Mouse (Mus musculus): ENCODE results near the gene Capn13.

The Capn13 gene

GRCm38 (mm10) chr17:73400862-73401261, at the start of gene Capn13:
Capn13 (minus strand) TSS chr17:73400866.
- no peak for DNase-seq (ENCODE audit: low spot score in 2 of 2)

- DNase-seq (ENCODE audit: low spot score in 2 of 2): no peak
These were observed 48.4 kb upstream of the Capn13 start for GRCm38 (mm10) chr17:73449104-73449503.

GRCm38 (mm10) chr17:73440798-73441197, 40.1 kb upstream of the Capn13 start:
- no peak for DNase-seq (ENCODE audit: low spot score in 2 of 2)

DNA sequence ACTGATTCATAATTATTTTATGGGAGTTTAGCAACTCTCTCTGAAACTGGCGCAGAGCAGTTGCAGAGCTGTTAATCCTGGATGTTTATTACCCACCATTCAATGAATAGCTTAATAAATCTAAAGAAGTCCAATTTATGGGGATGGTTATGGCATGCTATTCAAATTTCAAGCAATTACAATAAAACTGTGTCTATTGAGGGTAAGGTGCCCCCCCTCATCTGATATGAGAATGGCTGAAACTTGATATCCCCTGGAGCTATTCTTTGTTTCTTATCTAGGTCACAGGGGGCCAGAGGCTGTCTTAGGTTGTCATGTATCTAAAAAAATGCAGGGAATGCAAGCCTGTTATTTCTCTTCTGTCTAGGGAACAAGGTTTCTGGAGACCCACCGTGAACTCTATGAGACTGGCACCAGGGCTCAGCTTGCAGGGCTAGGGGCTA, 31.9 kb upstream of the Capn13 start:
- no peak for DNase-seq (ENCODE audit: low spot score in 2 of 2)

- DNase-seq (ENCODE audit: low spot score in 2 of 2): no peak
These were observed 31.4 kb upstream of the Capn13 start for GRCm38 (mm10) chr17:73432058-73432457.

- peak; percentile 19 to 21 for DNase-seq (ENCODE audit: low spot score in 2 of 2)
These were observed 16.7 kb upstream of the Capn13 start for GRCm38 (mm10) chr17:73417382-73417781.

DNA sequence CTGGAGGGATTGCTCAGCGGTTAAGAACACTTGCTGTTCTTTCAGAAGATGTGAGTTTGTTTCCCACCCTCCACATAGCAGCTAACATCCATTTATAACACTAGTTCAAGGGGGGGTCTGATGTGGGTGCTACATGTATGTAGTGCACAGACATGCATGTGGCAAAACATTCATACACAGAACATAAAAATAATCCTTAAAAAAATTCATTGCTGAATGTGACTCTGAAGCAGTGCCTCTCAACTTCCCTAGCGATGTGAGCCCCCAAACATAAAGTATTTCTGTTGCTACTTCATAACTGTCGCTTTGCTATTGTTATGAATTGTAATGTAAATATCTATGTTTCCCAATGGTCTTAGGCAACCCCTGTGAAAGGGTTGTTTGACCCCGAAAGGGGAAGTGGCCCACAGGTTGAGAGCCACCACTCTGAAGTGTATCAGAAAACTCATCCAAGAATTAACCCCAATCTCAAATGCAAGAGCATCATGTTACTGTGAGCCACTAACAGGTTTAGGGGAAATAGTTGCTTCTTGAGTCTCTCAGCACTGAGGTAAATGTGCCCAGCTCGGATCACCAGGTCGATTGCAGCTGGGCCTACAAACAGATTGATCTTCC, 15.6 kb upstream of the Capn13 start:
- DNase-seq (ENCODE audit: low spot score in 2 of 2): no peak

GRCm38 (mm10) chr17:73411817-73412216, 11.2 kb upstream of the Capn13 start:
- DNase-seq (ENCODE audit: low spot score in 2 of 2): peak in 1 of 2 experiments; percentile 8

- DNase-seq (ENCODE audit: low spot score in 2 of 2): no peak
These were observed 606 bp upstream of the Capn13 start for GRCm38 (mm10) chr17:73401272-73401671.

DNA sequence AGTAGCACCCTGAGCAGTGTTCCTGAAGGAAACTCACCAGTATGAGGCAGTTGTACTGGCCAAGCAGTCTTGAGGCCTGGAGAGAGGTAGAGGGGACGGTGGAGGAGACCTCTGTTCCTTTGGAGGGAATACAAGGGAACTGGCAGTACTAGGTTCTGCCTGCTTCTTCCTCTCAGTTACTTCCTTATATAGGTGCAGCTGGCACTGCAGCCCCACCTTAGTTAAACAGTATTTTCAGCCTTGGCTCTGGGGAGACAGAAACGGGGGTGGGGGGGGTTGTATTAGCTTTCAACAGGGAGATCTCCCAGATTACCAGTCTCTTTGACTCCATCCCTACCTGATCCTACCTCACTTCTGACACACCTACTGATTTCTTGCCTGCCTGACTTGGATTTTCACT, 1.5 kb downstream of the Capn13 start:
- DNase-seq (ENCODE audit: low spot score in 2 of 2): no peak

DNA sequence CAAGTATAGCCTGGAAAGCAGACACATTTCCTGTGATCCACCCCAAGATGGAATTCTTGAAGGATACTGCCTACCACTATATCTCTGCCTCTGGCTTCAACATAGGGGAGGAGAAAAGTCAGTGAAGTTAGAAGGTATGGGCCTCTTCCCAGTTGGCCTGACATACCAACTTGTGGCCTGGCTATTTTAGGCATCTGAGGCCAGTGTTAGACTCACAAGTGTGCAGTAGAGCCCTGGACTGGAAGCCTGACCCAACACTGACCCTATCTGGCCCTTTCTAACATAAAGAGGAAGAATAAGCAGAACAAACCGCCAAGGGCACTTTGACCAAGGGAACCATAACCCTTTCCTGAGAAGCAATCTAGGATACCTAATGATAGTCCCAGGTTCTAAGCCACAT, 7.3 kb downstream of the Capn13 start:
- DNase-seq (ENCODE audit: low spot score in 2 of 2): no peak

DNA sequence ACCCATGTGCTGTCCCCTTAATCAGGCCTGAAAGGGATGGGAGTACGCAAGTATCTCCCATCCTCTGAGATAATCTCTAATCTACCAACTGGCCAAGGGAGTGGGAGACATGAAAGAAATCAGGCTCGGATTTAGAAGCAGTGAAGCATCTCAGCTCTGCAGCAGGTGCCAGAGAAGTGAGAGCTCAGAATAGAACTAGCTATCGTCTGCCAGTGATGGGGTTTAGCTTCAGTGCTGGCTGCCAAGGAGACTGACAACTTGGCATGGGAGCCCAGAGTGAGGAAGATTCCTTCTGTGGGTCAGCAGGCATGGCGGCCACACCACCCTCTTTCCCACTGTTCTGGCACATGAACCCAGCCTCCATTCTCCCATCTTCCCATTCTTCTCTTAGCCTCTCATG, 8.9 kb downstream of the Capn13 start:
- peak; percentile 50 to 76 for DNase-seq (ENCODE audit: low spot score in 2 of 2)

DNA sequence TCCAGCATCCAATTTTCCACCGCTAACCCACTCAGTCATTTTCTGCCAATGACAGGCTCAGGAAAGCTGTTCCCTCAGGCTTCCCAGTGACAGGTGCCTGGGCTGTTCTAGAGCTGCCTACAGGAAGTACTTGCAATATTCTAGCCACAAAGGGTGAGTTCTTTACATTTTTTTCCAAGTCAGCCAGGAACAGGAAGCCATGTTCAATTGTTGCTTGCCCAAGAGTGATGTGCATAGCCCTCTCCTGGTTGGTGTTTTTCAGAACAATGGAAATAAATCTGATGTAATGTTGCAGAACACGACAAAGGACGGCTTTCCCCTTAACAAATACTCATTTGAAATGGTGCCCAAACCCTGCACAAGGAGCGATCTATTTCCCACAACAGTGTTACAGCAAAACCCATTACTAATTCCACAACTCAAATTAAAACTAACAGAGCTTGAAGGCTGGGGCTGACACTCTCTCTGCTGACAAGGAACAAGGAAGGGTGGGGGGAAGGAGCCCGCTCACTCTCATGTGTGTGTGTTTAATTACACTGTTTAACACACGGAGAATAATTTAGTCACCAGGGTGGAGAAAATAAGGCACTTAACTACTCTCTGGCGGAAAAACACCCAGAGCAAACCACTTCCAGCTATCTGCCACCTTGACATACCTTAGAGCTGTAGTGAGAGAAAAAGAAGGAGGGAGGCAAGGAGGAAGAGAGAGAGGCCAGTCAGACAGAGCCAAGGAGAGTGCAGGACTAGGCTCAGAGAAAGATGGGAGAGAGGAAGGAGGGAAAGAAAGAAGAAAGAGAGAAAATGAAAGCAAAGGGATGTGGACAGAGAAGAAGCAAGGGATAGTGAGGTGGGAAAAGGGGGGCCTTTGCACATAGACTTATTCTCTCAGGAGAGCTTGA, 10.2 kb downstream of the Capn13 start:
- peak; percentile 9 to 11 for DNase-seq (ENCODE audit: low spot score in 2 of 2)

GRCm38 (mm10) chr17:73389336-73389735, 11.3 kb downstream of the Capn13 start:
- no peak for DNase-seq (ENCODE audit: low spot score in 2 of 2)

DNA sequence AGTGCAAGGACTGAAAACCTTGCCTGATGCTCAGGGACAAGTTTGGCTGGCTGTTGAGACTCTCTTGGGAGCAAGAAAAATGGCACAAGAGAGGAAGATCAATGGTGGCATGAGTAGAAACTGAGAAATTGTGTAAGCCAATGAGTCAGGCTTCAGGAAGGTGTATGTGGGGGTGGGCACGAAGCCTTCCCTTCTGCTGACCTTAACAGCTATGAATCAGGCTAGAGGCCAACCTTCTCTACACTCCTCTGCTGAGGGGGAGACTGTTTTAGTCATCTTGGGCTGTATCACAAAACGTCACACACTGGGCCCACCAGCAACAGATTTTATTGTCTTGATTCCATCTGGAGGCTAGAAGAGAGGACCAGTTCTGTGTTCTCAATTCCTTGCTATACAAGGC, 14.1 kb downstream of the Capn13 start:
- DNase-seq (ENCODE audit: low spot score in 2 of 2): peak in 1 of 2 experiments; percentile 9

- no peak for DNase-seq (ENCODE audit: low spot score in 2 of 2)
These were observed 14.7 kb downstream of the Capn13 start for GRCm38 (mm10) chr17:73385940-73386339.

DNA sequence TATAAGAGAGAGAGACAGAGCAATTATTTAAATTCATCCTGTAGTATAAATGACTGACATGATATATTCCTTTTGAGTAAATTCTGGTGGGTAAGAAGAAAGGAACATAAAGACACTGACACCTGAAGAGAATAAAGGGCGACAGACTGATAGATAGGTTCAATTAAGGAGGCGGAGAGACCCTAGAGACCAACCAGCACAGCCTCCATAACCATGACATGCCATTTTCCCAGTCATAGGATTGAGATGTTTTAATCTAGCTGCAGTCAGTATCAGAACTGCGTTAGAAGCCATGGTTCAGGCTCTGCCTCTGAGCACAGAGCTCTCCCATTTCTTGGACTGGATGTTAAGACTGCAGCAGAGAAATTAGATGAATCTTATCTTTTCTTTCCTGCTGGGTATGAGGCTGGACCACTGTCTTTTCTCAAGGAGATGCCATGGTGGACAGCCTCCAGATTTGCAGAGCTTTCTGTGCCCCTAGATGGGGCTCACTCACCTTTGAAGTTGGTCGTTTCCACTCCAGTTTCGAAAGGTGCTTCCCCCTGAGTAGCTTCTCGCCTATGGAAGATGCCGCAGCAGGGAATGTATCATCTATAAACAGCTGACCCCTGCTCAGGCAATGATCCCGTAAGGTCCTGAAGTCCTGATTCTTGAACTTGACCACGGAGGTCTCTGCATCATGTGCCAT, 18.2 kb downstream of the Capn13 start:
- DNase-seq (ENCODE audit: low spot score in 2 of 2): no peak

DNA sequence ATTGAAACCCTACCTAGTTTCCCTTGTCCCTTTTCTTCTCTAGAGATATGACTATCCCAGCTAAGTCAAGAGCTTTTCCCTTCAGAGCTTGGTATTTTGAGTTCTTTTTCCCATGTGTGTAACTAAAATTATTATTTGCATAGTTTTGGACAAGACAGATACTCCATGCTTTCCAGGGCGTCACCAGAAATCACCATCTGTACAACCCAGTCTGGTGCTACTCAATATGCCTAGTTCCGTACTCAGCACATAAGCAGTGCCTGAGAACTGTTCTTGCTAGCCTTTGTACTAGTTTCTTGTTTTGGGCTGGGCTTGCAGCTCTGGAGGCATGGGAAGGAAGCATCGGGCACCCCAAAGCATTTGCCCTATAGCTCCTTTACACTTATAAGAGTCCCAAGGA, 19.0 kb downstream of the Capn13 start:
- DNase-seq (ENCODE audit: low spot score in 2 of 2): peak in 1 of 2 experiments; percentile 17

DNA sequence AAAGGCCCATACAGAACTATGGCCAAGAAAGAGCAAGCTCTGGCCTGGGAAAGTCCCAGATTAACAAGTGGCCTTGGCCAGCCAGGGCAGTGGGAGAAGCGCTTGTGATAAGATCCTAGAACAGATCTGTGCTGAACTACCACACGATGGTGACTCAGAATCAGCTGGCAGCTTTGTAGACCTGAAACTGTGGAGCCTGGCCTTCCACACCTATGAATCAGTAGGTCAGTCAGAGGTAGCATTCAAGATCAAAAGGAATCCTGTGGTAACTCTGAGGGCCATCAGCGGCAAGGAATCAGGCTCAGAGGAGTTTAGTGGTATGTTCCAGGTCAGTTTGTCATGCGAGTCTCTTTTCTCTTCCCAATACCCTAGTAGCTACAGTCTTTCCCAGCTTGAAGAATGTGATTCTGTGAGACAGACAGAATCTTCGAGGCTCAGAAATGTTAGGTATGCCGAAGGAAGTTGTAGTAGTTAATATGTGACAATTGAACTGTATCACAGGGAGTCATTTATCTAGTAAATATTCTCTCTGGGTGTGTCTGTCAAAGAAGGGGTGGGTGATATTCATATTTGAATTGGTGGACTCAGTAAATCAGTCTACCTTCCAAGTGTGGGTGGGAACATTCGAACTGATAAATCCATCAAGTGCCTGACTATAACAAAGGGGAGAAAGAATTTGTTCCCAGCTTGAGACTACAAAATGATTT, 22.7 kb downstream of the Capn13 start:
- no peak for DNase-seq (ENCODE audit: low spot score in 2 of 2)

GRCm38 (mm10) chr17:73367334-73367733, 33.3 kb downstream of the Capn13 start:
- no peak for DNase-seq (ENCODE audit: low spot score in 2 of 2)

GRCm38 (mm10) chr17:73361054-73361453, 39.6 kb downstream of the Capn13 start:
- DNase-seq (ENCODE audit: low spot score in 2 of 2): no peak

Data from frontal cortex, postnatal 36 days (tissue).